ENCODE assay signal across 22 mouse cellular contexts in the genomic region with DNA sequence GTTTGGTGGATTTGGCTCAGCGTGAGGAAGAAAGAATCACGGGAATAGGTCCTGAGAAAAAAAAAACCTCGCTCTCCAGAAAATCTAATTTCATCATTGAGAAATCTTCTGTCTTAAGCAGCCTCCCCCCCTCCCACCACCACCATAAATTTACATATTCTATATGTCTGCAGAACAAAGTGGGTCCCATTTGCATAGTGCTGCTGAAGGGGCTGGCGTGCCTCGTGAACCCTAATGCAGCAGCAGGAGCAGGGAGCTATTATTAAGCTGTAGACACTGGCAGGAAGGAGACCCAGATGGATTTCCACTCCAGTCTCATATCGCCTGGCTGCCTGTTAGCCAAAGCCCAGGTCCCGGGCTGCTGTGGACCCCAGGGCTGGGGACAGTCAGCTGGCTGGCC.
DNase-seq lines count a peak whose midpoint lies in the region; ATAC-seq and TF ChIP-seq lines count a peak whose summit lies in the region.
"Had no signal": no experiment of that assay in that cellular context is flagged by ENCODE, and none has a peak within 500 bp of the region (broad histone marks: within the 10 kb centered on the region; RNA-seq: fewer than 3 reads in every experiment).

No protein-coding gene starts in this region.

- no peak for DNase-seq in forebrain, embryonic 10.5 days (ENCODE audit: extremely low spot score, low spot score)
- DNase-seq in forebrain, embryonic 14.5 days (ENCODE audit: low spot score): peak; percentile 72
- DNase-seq in hindbrain, embryonic 14.5 days (ENCODE audit: low spot score): no peak
- peak; percentile 62 for DNase-seq in midbrain, embryonic 14.5 days
- DNase-seq in left cerebral cortex, adult 11 months (ENCODE audit: low spot score): no peak
- no peak for DNase-seq in gastrocnemius, adult 18-20 months (ENCODE audit: low spot score)
- DNase-seq in stomach, postnatal 0 days (ENCODE audit: low spot score): no peak
- DNase-seq: adrenal gland, postnatal 10 days; cerebellum, adult 9-11 months; gastrocnemius, adult 2 months; heart, postnatal 14 days; retina, postnatal 1 day had no signal

- no peaks in the 10 kb centered on the region for H3K36me3 ChIP-seq in forebrain, embryonic 13.5 days (ENCODE audit: poor library complexity, severe bottlenecking)
- no peaks in the 10 kb centered on the region for H3K36me3 ChIP-seq in forebrain, embryonic 10.5 days (replicated peaks)
- H3K36me3 ChIP-seq in forebrain, embryonic 14.5 days (ENCODE audit: control insufficient read depth, insufficient read depth, low read length): no peaks in the 10 kb centered on the region
- no peaks in the 10 kb centered on the region for H3K36me3 ChIP-seq in hindbrain, embryonic 14.5 days (replicated peaks; ENCODE audit: control insufficient read depth, insufficient read depth)
- H3K36me3 ChIP-seq in midbrain, embryonic 14.5 days (ENCODE audit: control insufficient read depth, insufficient read depth, low read length): no peaks in the 10 kb centered on the region
- no peaks in the 10 kb centered on the region for H3K36me3 ChIP-seq in stomach, postnatal 0 days (ENCODE audit: control insufficient read depth, insufficient read depth, low read length)
- H3K36me3 ChIP-seq: embryonic facial prominence, embryonic 13.5 days; liver, embryonic 15.5 days; stomach, embryonic 15.5 days had no signal

- H3K9me3 ChIP-seq in forebrain, embryonic 13.5 days (replicated peaks): no peaks in the 10 kb centered on the region
- no peaks in the 10 kb centered on the region for H3K9me3 ChIP-seq in forebrain, embryonic 10.5 days
- no peaks in the 10 kb centered on the region for H3K9me3 ChIP-seq in forebrain, embryonic 14.5 days (replicated peaks; ENCODE audit: control insufficient read depth, low read length)
- H3K9me3 ChIP-seq in hindbrain, embryonic 14.5 days (ENCODE audit: control insufficient read depth, low read length): no peaks in the 10 kb centered on the region
- no peaks in the 10 kb centered on the region for H3K9me3 ChIP-seq in midbrain, embryonic 14.5 days (ENCODE audit: control insufficient read depth, low read length)
- no peaks in the 10 kb centered on the region for H3K9me3 ChIP-seq in stomach, postnatal 0 days (ENCODE audit: control insufficient read depth, low read length)
- H3K9me3 ChIP-seq: embryonic facial prominence, embryonic 13.5 days; liver, embryonic 15.5 days; stomach, embryonic 15.5 days had no signal

- H3K4me3 ChIP-seq in forebrain, embryonic 13.5 days: no peak overlapping the region
- no peak overlapping the region for H3K4me3 ChIP-seq in forebrain, embryonic 10.5 days
- no peak overlapping the region for H3K4me3 ChIP-seq in forebrain, embryonic 14.5 days (ENCODE audit: low read depth, low read length)
- H3K4me3 ChIP-seq in hindbrain, embryonic 14.5 days (replicated peaks; ENCODE audit: low read length): no peak overlapping the region
- H3K4me3 ChIP-seq in midbrain, embryonic 14.5 days (replicated peaks; ENCODE audit: low read depth, low read length): no peak overlapping the region
- H3K4me3 ChIP-seq in stomach, postnatal 0 days (ENCODE audit: low read depth, low read length): no peak overlapping the region
- H3K4me3 ChIP-seq: embryonic facial prominence, embryonic 13.5 days; gastrocnemius, adult 2 months; liver, embryonic 15.5 days; myocyte; stomach, embryonic 15.5 days had no signal

- H3K27me3 ChIP-seq in forebrain, embryonic 13.5 days: no peaks in the 10 kb centered on the region
- peaks cover 56% of the 10 kb centered on the region for H3K27me3 ChIP-seq in forebrain, embryonic 10.5 days (ENCODE audit: poor library complexity, severe bottlenecking)
- H3K27me3 ChIP-seq in forebrain, embryonic 14.5 days (replicated peaks; ENCODE audit: control insufficient read depth, insufficient read depth, low read length): no peaks in the 10 kb centered on the region
- no peaks in the 10 kb centered on the region for H3K27me3 ChIP-seq in hindbrain, embryonic 14.5 days (ENCODE audit: control insufficient read depth, insufficient read depth, low read length)
- no peaks in the 10 kb centered on the region for H3K27me3 ChIP-seq in midbrain, embryonic 14.5 days (ENCODE audit: control insufficient read depth, insufficient read depth, low read length)
- no peaks in the 10 kb centered on the region for H3K27me3 ChIP-seq in stomach, postnatal 0 days (ENCODE audit: control insufficient read depth, insufficient read depth, low read length)
- H3K27me3 ChIP-seq: embryonic facial prominence, embryonic 13.5 days; liver, embryonic 15.5 days; stomach, embryonic 15.5 days had no signal

- H3K9ac ChIP-seq in forebrain, embryonic 13.5 days: peak overlapping the region; percentile 14; the same call in 1 of the 2 replicates
- H3K9ac ChIP-seq in forebrain, embryonic 14.5 days (ENCODE audit: low read length): peak overlapping the region; percentile 37
- H3K9ac ChIP-seq in hindbrain, embryonic 14.5 days: peak overlapping the region; percentile 31; the same call in 1 of the 2 replicates
- 0 out of 2 replicates have a peak overlapping the region, but pooled peaks have one; percentile 20 for H3K9ac ChIP-seq in midbrain, embryonic 14.5 days (replicated peaks; ENCODE audit: low read length)
- H3K9ac ChIP-seq in stomach, postnatal 0 days (ENCODE audit: low read length): no peak overlapping the region
- H3K9ac ChIP-seq: embryonic facial prominence, embryonic 13.5 days; liver, embryonic 15.5 days; stomach, embryonic 15.5 days had no signal

- ATAC-seq in forebrain, embryonic 13.5 days: peak; percentile 59; the same call in 1 of the 2 replicates
- ATAC-seq in forebrain, embryonic 14.5 days: no peak
- ATAC-seq in hindbrain, embryonic 14.5 days (ENCODE audit: low FRiP score): no peak
- no peak for ATAC-seq in midbrain, embryonic 14.5 days (ENCODE audit: low FRiP score, low TSS enrichment)
- ATAC-seq in stomach, postnatal 0 days (ENCODE audit: low FRiP score, low TSS enrichment): no peak
- ATAC-seq: activated CD4-positive, CD25-positive, alpha-beta regulatory T cell, adult 4 months; CD4-positive, CD25-positive, alpha-beta regulatory T cell, adult 4 months; inflammation-experienced regulatory T-cells, adult 6 months; lung, postnatal 0 days had no signal

- peak overlapping the region; percentile 91 for H3K27ac ChIP-seq in forebrain, embryonic 13.5 days
- H3K27ac ChIP-seq in forebrain, embryonic 10.5 days: no peak overlapping the region
- peak overlapping the region; percentile 87 for H3K27ac ChIP-seq in forebrain, embryonic 14.5 days (ENCODE audit: low read depth, low read length)
- peak overlapping the region; percentile 27 for H3K27ac ChIP-seq in hindbrain, embryonic 14.5 days
- H3K27ac ChIP-seq in midbrain, embryonic 14.5 days (replicated peaks; ENCODE audit: low read depth, low read length): peak overlapping the region; percentile 85
- no peak overlapping the region for H3K27ac ChIP-seq in stomach, postnatal 0 days (replicated peaks)
- H3K27ac ChIP-seq: embryonic facial prominence, embryonic 13.5 days; gastrocnemius, adult 2 months; liver, embryonic 15.5 days; stomach, embryonic 15.5 days had no signal

- TF ChIP-seq CTCF in stomach, postnatal 0 days (IDR thresholded peaks at IDR 0.05; ENCODE audit: low read depth): no peak

- TF ChIP-seq EP300 in stomach, postnatal 0 days (optimal IDR thresholded peaks at IDR 0.05): no peak

- 13% methylated on average over 7 of the region's 7 CpGs for WGBS in forebrain, embryonic 13.5 days
- 44% methylated on average over 7 of the region's 7 CpGs for WGBS in forebrain, embryonic 10.5 days
- WGBS in forebrain, embryonic 14.5 days: 21% methylated on average over 7 of the region's 7 CpGs
- 18% methylated on average over 7 of the region's 7 CpGs for WGBS in hindbrain, embryonic 14.5 days
- 20% methylated on average over 7 of the region's 7 CpGs for WGBS in midbrain, embryonic 14.5 days
- WGBS in stomach, postnatal 0 days: 54% methylated on average over 7 of the region's 7 CpGs

- H3K4me1 ChIP-seq in forebrain, embryonic 13.5 days: peaks cover 91% of the 10 kb centered on the region
- peaks cover 33% of the 10 kb centered on the region for H3K4me1 ChIP-seq in forebrain, embryonic 10.5 days
- H3K4me1 ChIP-seq in forebrain, embryonic 14.5 days (ENCODE audit: control insufficient read depth, insufficient read depth, low read length): peaks cover 51% of the 10 kb centered on the region
- peaks cover 36% of the 10 kb centered on the region for H3K4me1 ChIP-seq in hindbrain, embryonic 14.5 days (replicated peaks; ENCODE audit: control insufficient read depth, insufficient read depth, low read length)
- H3K4me1 ChIP-seq in midbrain, embryonic 14.5 days (ENCODE audit: control insufficient read depth, insufficient read depth, low read length): peaks cover 40% of the 10 kb centered on the region
- H3K4me1 ChIP-seq in stomach, postnatal 0 days (replicated peaks; ENCODE audit: control insufficient read depth, insufficient read depth): no peaks in the 10 kb centered on the region
- H3K4me1 ChIP-seq: embryonic facial prominence, embryonic 13.5 days; liver, embryonic 15.5 days; stomach, embryonic 15.5 days had no signal

- peak overlapping the region; percentile 13; the same call in 1 of the 2 replicates for H3K4me2 ChIP-seq in forebrain, embryonic 13.5 days
- no peak overlapping the region for H3K4me2 ChIP-seq in forebrain, embryonic 14.5 days (ENCODE audit: low read length)
- H3K4me2 ChIP-seq in hindbrain, embryonic 14.5 days (replicated peaks): no peak overlapping the region
- H3K4me2 ChIP-seq in midbrain, embryonic 14.5 days (ENCODE audit: low read length): no peak overlapping the region
- H3K4me2 ChIP-seq in stomach, postnatal 0 days (replicated peaks; ENCODE audit: low read depth): no peak overlapping the region
- H3K4me2 ChIP-seq: embryonic facial prominence, embryonic 13.5 days; heart, embryonic 11.5 days; liver, embryonic 15.5 days; stomach, embryonic 15.5 days had no signal

Comparison
In these comparisons a context has a peak if more than half of its experiments do, and no peak if none do; other contexts are left out.
1. H3K27ac ChIP-seq: peak in forebrain, embryonic 13.5 days (single experiment), forebrain, embryonic 14.5 days (single experiment), hindbrain, embryonic 14.5 days (single experiment) and midbrain, embryonic 14.5 days (single experiment); none in forebrain, embryonic 10.5 days (single experiment) and stomach, postnatal 0 days (single experiment).
2. DNase-seq: peak in forebrain, embryonic 14.5 days (single experiment) and midbrain, embryonic 14.5 days (single experiment); none in forebrain, embryonic 10.5 days (single experiment), hindbrain, embryonic 14.5 days (single experiment), left cerebral cortex, adult 11 months (single experiment), gastrocnemius, adult 18-20 months (single experiment) and stomach, postnatal 0 days (single experiment).